Mouse (Mus musculus): Measurements from ENCODE around the gene Gm8068. TPM values are rescaled to one million over a fixed set of nuclear protein-coding genes. Genes with fewer than 3 reads are reported as not detected.
"Not testable (repeated sequence)": the region's sequence is repeated elsewhere in the genome, so short reads cannot be mapped to it uniquely, and the experiment has no call there.

The Gm8068 gene
- polyA plus RNA-seq (2012; fragmentation: generic; extraction: Trizol): not detected
- long read RNA-seq, experiment 1: 0 reads
- long read RNA-seq, experiment 2: 0 reads

DNA sequence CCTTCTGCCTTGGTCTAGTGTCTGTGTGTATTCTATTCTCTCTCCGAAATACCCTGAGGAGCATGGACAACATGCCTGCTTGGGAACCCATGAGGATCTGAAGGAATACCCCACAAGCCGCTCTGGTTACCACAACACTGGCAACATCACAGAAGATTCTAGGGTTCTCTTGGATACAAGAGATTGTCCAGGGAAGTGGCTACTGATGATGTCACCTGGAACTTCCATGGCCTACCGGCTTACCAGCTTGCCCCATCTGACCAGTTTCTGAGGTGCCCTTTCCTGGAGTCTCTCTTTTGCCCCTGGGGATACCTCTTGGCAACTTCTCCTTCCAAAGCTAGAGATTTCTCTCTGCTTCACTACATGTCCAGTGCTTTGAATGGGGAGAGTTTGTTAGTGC, at the start of gene Gm8068:
Gene Gm8068, minus strand, starts transcription at position 101 of the 400 bp plus-strand sequence.
- not testable (repeated sequence) for H3K4me3 ChIP-seq (ENCODE audit: insufficient read depth, poor library complexity, severe bottlenecking); H3K36me3 ChIP-seq (ENCODE audit: control insufficient read depth, insufficient read depth); H3K79me3 ChIP-seq (ENCODE audit: low read depth); H3ac ChIP-seq (ENCODE audit: control insufficient read depth, insufficient read length, low read depth); H3K27me3 ChIP-seq (ENCODE audit: control insufficient read depth, insufficient read depth, insufficient read length); H3K79me2 ChIP-seq (ENCODE audit: control insufficient read depth, insufficient read depth)

- not testable (repeated sequence) for H3K27me3 ChIP-seq (ENCODE audit: control insufficient read depth, insufficient read depth, insufficient read length); H3K79me2 ChIP-seq (ENCODE audit: control insufficient read depth, insufficient read depth); H3K4me3 ChIP-seq (ENCODE audit: insufficient read depth, poor library complexity, severe bottlenecking); H3K36me3 ChIP-seq (ENCODE audit: control insufficient read depth, insufficient read depth); H3ac ChIP-seq (ENCODE audit: control insufficient read depth, insufficient read length, low read depth); H3K79me3 ChIP-seq (ENCODE audit: low read depth)
Measured at GRCm38 (mm10) chr14:41750514-41750913, 48.8 kb upstream of the Gm8068 start, which contains the start of gene Gm7929. Gm7929 (minus strand) TSS chr14:41750614.

DNA sequence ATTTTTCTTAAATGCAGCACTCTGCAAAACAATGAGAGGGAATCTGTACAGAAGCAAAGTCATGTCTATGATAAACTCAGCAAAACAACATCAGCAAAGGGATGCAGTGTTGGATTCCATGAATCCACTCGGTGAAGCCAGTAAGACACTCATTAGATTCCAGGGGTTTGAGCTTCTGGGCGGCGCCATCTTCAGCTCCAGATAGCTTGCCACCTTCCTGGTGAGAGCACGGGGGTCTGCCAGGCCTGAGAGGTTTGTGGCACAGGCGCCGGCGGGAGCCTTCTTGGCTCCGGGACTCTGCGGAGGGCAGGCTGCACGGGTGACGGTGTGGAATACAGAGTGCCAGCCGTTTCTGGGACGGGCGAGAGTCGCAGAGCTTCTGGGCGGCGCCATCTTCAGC, 21.8 kb upstream of the Gm8068 start:
- not testable (repeated sequence) for H3K79me2 ChIP-seq (ENCODE audit: control insufficient read depth, insufficient read depth); H3K36me3 ChIP-seq (ENCODE audit: control insufficient read depth, insufficient read depth); H3ac ChIP-seq (ENCODE audit: control insufficient read depth, insufficient read length, low read depth); H3K27me3 ChIP-seq (ENCODE audit: control insufficient read depth, insufficient read depth, insufficient read length); H3K4me3 ChIP-seq (ENCODE audit: insufficient read depth, poor library complexity, severe bottlenecking); H3K79me3 ChIP-seq (ENCODE audit: low read depth)

GRCm38 (mm10) chr14:41717180-41717579, 15.5 kb upstream of the Gm8068 start:
- H3K27me3 ChIP-seq (ENCODE audit: control insufficient read depth, insufficient read depth, insufficient read length); H3K79me2 ChIP-seq (ENCODE audit: control insufficient read depth, insufficient read depth); H3K4me3 ChIP-seq (ENCODE audit: insufficient read depth, poor library complexity, severe bottlenecking); H3K36me3 ChIP-seq (ENCODE audit: control insufficient read depth, insufficient read depth); H3K79me3 ChIP-seq (ENCODE audit: low read depth); H3ac ChIP-seq (ENCODE audit: control insufficient read depth, insufficient read length, low read depth): not testable (repeated sequence)

DNA sequence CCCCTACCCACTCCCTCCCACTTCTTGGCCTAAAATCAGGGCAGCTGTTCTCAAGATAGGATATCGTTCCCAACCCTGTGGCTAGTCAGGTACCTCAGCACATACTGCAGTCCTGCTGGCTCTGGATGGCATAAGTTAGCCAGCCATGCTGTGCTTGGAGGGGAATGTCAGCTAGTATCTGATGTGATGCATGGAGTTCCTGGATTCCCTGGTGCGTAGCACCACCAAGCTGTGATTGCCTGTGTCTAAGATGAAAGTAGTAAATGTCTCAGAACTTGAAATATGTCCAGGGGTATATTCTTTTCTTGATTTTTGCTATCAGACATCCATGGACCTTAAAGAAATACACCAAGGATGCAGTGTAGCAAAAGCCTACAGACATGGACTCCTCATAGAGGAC, 53.5 kb downstream of the Gm8068 start:
- H3K27me3 ChIP-seq (ENCODE audit: control insufficient read depth, insufficient read depth, insufficient read length); H3K79me2 ChIP-seq (ENCODE audit: control insufficient read depth, insufficient read depth); H3K36me3 ChIP-seq (ENCODE audit: control insufficient read depth, insufficient read depth); H3K4me3 ChIP-seq (ENCODE audit: insufficient read depth, poor library complexity, severe bottlenecking); H3ac ChIP-seq (ENCODE audit: control insufficient read depth, insufficient read length, low read depth); H3K79me3 ChIP-seq (ENCODE audit: low read depth): not testable (repeated sequence)

Other genes with a start within 250 kb of the Gm8068 start
- not detected for gene Gm7954, start 248.4 kb downstream of the Gm8068 start, polyA plus RNA-seq (2012; fragmentation: generic; extraction: Trizol)
- not detected for gene Gm3486, start 212.4 kb downstream of the Gm8068 start, polyA plus RNA-seq (2012; fragmentation: generic; extraction: Trizol)
- not detected for gene Gm7970, start 146.3 kb downstream of the Gm8068 start, polyA plus RNA-seq (2012; fragmentation: generic; extraction: Trizol)
- not detected for gene 1700049E17Rik2, start 128.7 kb downstream of the Gm8068 start, polyA plus RNA-seq (2012; fragmentation: generic; extraction: Trizol)
- not detected for gene Gm3072, start 77.3 kb downstream of the Gm8068 start, polyA plus RNA-seq (2012; fragmentation: generic; extraction: Trizol)
- not detected for gene Gm3676, start 55.4 kb downstream of the Gm8068 start, polyA plus RNA-seq (2012; fragmentation: generic; extraction: Trizol)
- gene Gm7929, start 48.7 kb upstream of the Gm8068 start, polyA plus RNA-seq (2012; fragmentation: generic; extraction: Trizol): not detected
- gene Gm47189, start 70.6 kb upstream of the Gm8068 start, polyA plus RNA-seq (2012; fragmentation: generic; extraction: Trizol): not detected
- gene Gm7980, start 205.4 kb upstream of the Gm8068 start, polyA plus RNA-seq (2012; fragmentation: generic; extraction: Trizol): not detected
- not detected for gene 1700049E17Rik1, start 223.1 kb upstream of the Gm8068 start, polyA plus RNA-seq (2012; fragmentation: generic; extraction: Trizol)
- not detected for gene 1700024B05Rik, start 242.1 kb upstream of the Gm8068 start, polyA plus RNA-seq (2012; fragmentation: generic; extraction: Trizol)